Mouse (Mus musculus) intestine, embryonic 16.5 days (tissue): ENCODE measurements at regions not wholly inside any gene's neighbourhood (a gene's known extent, or its start where the extent isn't known, plus 50 kb on each side); places are given as distances from the start of the nearest gene placed in this dataset.

ENCODE experiments used
- ATAC-seq: fragments of 200-750 bp; cut with Nextera tagmentation; 2 replicates; pipeline ENCODE4 v1.8.0; 2017; ENCODE audit warnings: moderate TSS enrichment, moderate library complexity
- H3K27ac ChIP-seq: fragments of 300-500 bp; sonication (generic); 2 replicates; pipeline ENCODE4 v1.5.1; 2014; ENCODE audit warnings: mild to moderate bottlenecking, low read length
- H3K27me3 ChIP-seq: fragments of 300-500 bp; sonication (generic); replicated peaks from 2 replicates; pipeline ENCODE4 v1.6.1; 2014; ENCODE audit warnings: low read length, control low read depth, mixed read lengths; ENCODE audit not compliant: control insufficient read depth, insufficient read depth
- H3K36me3 ChIP-seq: fragments of 300-500 bp; sonication (generic); 2 replicates; pipeline ENCODE4 v1.6.1; 2014; ENCODE audit warnings: low read length, control low read depth; ENCODE audit not compliant: control insufficient read depth, insufficient read depth
- H3K4me1 ChIP-seq: fragments of 300-500 bp; sonication (generic); 2 replicates; pipeline ENCODE4 v1.6.1; 2014; ENCODE audit warnings: low read length, control low read depth, mixed read lengths; ENCODE audit not compliant: control insufficient read depth, insufficient read depth
- H3K4me2 ChIP-seq: fragments of 300-500 bp; sonication (generic); 2 replicates; pipeline ENCODE4 v1.6.1; 2014; ENCODE audit warnings: low read depth, low read length, control low read depth
- H3K4me3 ChIP-seq: fragments of 300-500 bp; sonication (generic); 2 replicates; pipeline ENCODE4 v1.5.1; 2014; ENCODE audit warnings: mild to moderate bottlenecking, low read length
- H3K9ac ChIP-seq: fragments of 300-500 bp; sonication (generic); 2 replicates; pipeline ENCODE4 v1.6.1; 2014; ENCODE audit warnings: low read depth, low read length
- H3K9me3 ChIP-seq: fragments of 300-500 bp; sonication (generic); 2 replicates; pipeline ENCODE4 v1.6.1; 2016; ENCODE audit warnings: low read length, control low read depth; ENCODE audit not compliant: control insufficient read depth
- WGBS: fragments of 180-500 bp; shearing (Covaris S2); extraction: QIAGEN DNeasy Blood & Tissue Kit; methylation state at CpG from one replicate; pipeline ENCODE4 v1.1.7; 2014; 5-methylcytosine and 5-hydroxymethylcytosine counted together

DNA sequence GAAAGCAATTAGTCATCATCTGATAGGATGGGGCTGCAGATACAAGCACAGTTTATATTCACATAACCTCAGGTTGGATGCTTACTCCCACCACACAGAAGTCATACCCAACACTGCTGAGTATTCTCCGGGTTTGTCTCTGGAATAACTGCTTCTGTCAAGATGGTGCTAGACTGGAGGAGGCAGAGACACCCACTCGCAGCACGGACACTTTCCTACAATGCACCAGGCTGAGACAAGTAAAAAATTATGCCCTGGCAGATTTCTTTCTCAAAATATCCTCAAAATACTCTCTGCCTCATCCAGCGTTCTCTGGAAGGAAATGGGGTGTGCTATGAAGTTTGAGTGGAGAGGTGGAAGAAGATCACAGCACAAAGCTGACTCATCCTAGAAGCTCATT is 763.1 kb downstream of the Gm9195 start:
- H3K9ac ChIP-seq: no peak overlapping the region
- no peaks in the 10 kb centered on the region for H3K9me3 ChIP-seq
- ATAC-seq: no peak
- WGBS: 90% methylated on average over 4 of the region's 4 CpGs
- no peaks in the 10 kb centered on the region for H3K27me3 ChIP-seq
- no peak overlapping the region for H3K4me2 ChIP-seq
- H3K4me1 ChIP-seq: 0 out of 2 replicates have a peak, but pooled peaks cover 1% of the 10 kb centered on the region
- no peak overlapping the region for H3K4me3 ChIP-seq
- H3K27ac ChIP-seq: no peak overlapping the region
- no peaks in the 10 kb centered on the region for H3K36me3 ChIP-seq

DNA sequence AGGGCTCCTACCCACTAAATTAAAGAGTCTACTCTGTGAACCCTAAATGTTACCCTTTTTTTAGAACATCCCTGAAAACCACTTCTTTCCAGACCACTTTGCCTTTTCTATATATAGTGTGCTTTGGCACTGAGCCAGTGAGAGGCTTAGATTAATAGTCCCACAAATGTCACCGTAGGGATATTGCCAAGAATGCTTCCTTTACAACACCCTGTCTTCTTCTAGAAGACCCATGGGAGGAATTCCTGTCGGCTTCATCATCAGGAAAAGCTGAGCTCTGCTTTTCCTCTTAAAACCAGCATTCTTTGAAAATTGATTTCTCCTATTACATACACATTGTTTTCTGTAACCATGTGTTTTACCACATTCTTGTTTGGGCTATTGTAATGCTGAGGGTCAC is 768.1 kb downstream of the Gm9195 start:
- 0 out of 2 replicates have a peak, but pooled peaks cover 4% of the 10 kb centered on the region for H3K4me1 ChIP-seq
- H3K27ac ChIP-seq: no peak overlapping the region
- H3K36me3 ChIP-seq: no peaks in the 10 kb centered on the region
- no peaks in the 10 kb centered on the region for H3K9me3 ChIP-seq
- no peak overlapping the region for H3K9ac ChIP-seq
- no peak overlapping the region for H3K4me3 ChIP-seq
- H3K27me3 ChIP-seq: no peaks in the 10 kb centered on the region
- WGBS: 30% methylated on average over 2 of the region's 2 CpGs
- no peak overlapping the region for H3K4me2 ChIP-seq
- no peak for ATAC-seq

DNA sequence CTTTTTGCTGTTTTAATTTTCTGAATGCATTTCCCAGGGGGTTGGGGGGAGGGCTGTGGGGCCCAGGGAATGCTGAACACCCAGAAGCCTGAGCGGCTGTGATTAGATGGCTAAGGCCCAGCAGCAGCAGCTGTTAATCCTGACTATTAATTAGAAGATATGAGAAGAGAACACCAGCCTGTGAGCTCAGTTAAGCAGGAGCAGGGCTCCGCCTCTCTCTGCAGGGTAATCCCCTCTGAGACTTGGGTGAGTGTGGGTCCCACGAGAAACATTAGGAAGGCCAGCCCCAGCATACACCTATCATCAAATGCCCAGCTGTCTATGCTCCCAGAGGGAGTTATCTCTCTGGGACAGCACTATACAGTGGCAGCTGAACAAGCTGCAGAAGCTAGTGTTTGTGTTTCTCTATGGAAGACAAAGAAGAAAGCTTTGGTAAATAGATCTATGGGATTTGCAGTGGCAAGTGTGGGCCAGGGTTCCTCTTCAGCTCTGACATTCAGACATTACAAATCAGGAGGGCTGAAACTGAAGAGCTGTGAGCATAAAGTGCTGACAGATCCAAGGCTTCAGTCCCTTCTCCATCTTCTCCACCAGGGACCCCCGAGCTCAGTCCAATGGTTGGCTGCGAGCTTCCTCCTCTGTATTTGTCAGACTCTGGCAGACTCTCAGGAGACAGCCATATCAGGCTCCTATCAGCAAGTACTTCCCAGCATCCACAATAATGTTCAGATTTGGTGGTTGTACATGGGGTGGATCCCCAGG is 781.9 kb downstream of the Gm9195 start:
- WGBS: 57% methylated on average over 5 of the region's 5 CpGs
- Histone ChIP-seq H3K4me2 (no peak overlapping the region), H3K4me1 (no peaks in the 10 kb centered on the region), H3K9ac (no peak overlapping the region), H3K9me3 (no peaks in the 10 kb centered on the region), H3K27ac (no peak overlapping the region), H3K4me3 (no peak overlapping the region), H3K27me3 (no peaks in the 10 kb centered on the region), H3K36me3 (no peaks in the 10 kb centered on the region)
- no peak for ATAC-seq

DNA sequence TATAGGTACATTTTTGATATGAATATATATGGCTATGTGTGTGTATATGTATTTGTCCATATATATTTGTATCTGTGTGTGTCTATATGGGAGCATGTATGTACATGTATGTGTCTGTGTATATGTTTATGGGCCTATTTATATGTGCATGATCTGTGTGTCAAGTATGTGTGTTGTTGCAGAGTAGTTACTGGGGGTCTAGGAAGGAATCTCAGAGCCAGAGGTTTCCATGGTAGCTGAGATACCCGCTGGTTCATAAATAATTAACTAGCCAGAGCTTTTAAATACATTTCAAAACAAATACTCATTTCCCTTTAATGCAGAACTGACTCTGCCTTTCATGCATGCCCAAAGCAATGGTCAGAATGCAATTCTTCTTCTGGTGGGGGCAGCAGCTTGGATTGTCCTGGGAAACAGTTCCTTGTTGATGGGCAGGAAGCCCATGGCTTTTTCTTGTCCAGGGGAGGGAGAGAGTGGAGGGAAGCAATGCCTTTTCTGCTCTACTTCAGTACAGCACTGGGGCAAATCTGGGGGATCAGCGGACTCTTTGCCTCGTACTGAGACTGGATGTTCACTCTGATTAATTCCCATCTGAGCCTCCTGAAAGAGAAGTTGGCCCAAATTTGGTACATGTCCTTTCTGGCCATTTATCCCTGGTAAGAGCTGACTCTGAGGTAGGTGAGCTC is 798.7 kb downstream of the Gm9195 start:
- ATAC-seq: no peak

DNA sequence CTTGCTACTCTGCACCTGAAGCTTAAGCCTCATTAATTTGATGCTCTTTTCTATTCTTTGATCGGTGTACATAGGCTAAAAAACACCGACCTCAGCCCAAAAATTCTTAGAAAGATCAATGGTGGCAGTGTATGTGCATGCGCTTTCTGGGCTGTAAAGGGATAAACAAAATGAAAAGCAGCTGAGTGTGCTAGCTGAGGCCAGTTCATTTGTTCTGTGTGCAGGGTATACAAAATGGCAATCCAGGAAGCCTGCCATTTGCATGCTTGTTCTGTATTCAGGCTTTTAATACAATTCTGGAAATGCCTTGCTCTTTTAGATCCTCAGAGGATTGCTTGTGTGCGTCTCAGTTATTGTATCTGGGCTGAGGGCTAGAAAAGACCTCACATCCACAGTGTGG is 817.1 kb downstream of the Gm9195 start:
- Histone ChIP-seq H3K4me2 (no peak overlapping the region), H3K4me1 (no peaks in the 10 kb centered on the region), H3K9me3 (no peaks in the 10 kb centered on the region), H3K36me3 (no peaks in the 10 kb centered on the region), H3K27ac (no peak overlapping the region), H3K9ac (no peak overlapping the region), H3K4me3 (no peak overlapping the region), H3K27me3 (no peaks in the 10 kb centered on the region)
- 86% methylated on average over 4 of the region's 4 CpGs for WGBS
- no peak for ATAC-seq

More for the DNA sequence above, 798.7 kb downstream of the Gm9195 start:
- Histone ChIP-seq H3K4me1 (no peaks in the 10 kb centered on the region), H3K9me3 (no peaks in the 10 kb centered on the region), H3K27me3 (no peaks in the 10 kb centered on the region), H3K27ac (no peak overlapping the region), H3K4me2 (no peak overlapping the region), H3K36me3 (no peaks in the 10 kb centered on the region), H3K9ac (no peak overlapping the region), H3K4me3 (no peak overlapping the region)
- WGBS: 57% methylated on average over 3 of the region's 3 CpGs

DNA sequence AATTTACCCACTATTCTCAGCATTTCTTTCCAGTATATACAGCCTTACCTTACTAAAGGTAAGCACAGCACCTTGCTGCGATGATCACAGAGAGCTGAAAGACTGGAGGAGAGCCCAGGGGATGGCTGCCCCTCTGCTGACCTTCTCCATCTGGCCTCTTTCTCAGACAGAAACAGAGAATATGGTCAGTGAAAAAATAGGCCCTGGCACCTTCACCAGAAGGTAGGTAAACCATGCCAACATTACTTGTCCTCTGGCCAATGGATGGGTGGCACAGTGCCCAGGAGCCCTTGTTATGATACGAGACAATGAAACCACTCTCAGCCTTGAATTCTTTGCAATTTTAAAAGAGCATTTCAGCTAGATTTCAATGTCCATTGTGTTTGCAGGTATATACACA is 817.8 kb downstream of the Gm9195 start:
- H3K4me3 ChIP-seq: no peak overlapping the region
- no peaks in the 10 kb centered on the region for H3K36me3 ChIP-seq
- H3K27me3 ChIP-seq: no peaks in the 10 kb centered on the region
- no peak overlapping the region for H3K4me2 ChIP-seq
- WGBS: 75% methylated on average over 2 of the region's 2 CpGs
- H3K4me1 ChIP-seq: no peaks in the 10 kb centered on the region
- H3K27ac ChIP-seq: no peak overlapping the region
- no peaks in the 10 kb centered on the region for H3K9me3 ChIP-seq
- no peak overlapping the region for H3K9ac ChIP-seq
- no peak for ATAC-seq

DNA sequence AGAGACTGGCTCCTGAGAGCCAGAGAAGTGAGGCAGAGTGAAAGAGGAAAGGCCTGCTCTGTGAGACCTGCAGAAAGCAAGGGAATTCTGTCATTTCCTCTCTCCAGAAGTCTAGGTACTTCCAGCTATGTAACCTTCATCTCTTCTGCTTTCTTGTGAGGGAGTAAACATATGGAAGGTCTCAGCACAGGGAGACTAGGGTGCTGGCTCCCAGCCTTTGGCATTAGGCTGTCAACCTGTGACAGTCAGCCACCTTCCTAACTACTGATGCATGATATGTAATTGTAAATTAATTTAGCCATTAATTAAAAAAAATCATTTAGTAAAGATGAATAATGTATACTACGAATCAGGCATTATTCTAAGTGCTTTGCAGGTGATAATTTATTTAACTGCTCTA is 819.2 kb downstream of the Gm9195 start:
- Histone ChIP-seq H3K4me3 (no peak overlapping the region), H3K27ac (no peak overlapping the region), H3K4me1 (no peaks in the 10 kb centered on the region), H3K9me3 (no peaks in the 10 kb centered on the region), H3K4me2 (no peak overlapping the region), H3K36me3 (no peaks in the 10 kb centered on the region), H3K9ac (no peak overlapping the region), H3K27me3 (no peaks in the 10 kb centered on the region)
- no peak for ATAC-seq
- 76% methylated on average over 1 of the region's 1 CpGs for WGBS

DNA sequence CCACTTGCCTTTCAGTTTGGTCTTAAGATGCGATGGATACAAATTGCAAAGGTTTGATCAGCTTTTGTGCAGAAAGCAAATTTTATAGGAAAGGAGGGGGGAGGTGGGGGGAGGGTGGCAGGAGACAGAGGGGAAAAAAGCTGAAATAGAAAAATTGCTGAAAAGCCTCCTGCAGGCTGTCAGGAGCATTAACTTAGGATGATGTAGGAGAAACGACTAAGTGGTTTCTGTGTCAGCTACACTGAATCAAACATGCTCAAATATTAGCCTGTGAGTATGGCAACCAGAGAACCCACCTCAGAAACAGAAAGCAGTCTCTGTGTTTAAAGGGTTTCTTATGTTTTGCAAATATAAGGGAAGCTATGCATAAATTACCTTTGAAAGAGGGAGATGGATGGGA is 819.6 kb downstream of the Gm9195 start:
- H3K9me3 ChIP-seq: no peaks in the 10 kb centered on the region
- H3K27ac ChIP-seq: no peak overlapping the region
- WGBS: 58% methylated on average over 2 of the region's 2 CpGs
- H3K36me3 ChIP-seq: no peaks in the 10 kb centered on the region
- H3K27me3 ChIP-seq: no peaks in the 10 kb centered on the region
- no peak overlapping the region for H3K9ac ChIP-seq
- no peak for ATAC-seq
- no peaks in the 10 kb centered on the region for H3K4me1 ChIP-seq
- H3K4me2 ChIP-seq: no peak overlapping the region
- no peak overlapping the region for H3K4me3 ChIP-seq

DNA sequence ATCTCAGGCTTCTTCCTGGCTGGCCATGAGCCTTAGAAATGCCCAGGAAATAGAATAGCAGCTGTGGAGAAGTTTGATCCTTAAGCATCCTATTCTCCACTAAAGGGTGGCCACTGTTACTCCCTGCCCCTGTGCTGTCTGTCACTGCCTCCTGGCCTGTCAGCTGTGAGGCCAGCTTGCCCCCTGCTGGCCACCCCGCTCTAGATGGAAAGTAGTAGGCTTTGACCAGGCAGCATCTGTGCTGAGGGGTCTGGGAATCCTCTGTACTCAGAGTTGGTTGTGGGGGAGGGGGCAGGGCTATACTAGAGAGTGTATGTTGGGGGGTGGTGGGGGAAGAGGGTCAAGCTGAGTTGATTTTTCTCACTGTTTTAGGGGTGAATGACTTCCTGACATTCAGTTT is 821.2 kb downstream of the Gm9195 start:
- 19% methylated on average over 1 of the region's 1 CpGs for WGBS
- Histone ChIP-seq H3K9ac (no peak overlapping the region), H3K4me1 (no peaks in the 10 kb centered on the region), H3K36me3 (no peaks in the 10 kb centered on the region), H3K9me3 (no peaks in the 10 kb centered on the region), H3K27me3 (no peaks in the 10 kb centered on the region), H3K4me3 (no peak overlapping the region), H3K4me2 (no peak overlapping the region), H3K27ac (no peak overlapping the region)
- no peak for ATAC-seq
